Mouse (Mus musculus) cerebellum, postnatal 10 days (tissue): ENCODE data around the gene Snai1.

Source experiments
- DNase-seq, 2 experiments: peaks; one replicate each; pipeline ENCODE4 v3.0.0; 2021; ENCODE audit warnings: mixed read lengths in 2 of 2

Snai1 gene

GRCm38 (mm10) chr2:167551342-167551920, 13.4 kb downstream of the Snai1 start:
- no peak for DNase-seq

GRCm38 (mm10) chr2:167552292-167552691, 14.3 kb downstream of the Snai1 start:
- no peak for DNase-seq

GRCm38 (mm10) chr2:167552927-167553402, 15.0 kb downstream of the Snai1 start:
- DNase-seq, result no peak

- DNase-seq, result no peak
Measured at GRCm38 (mm10) chr2:167555766-167556165, 17.8 kb downstream of the Snai1 start.

GRCm38 (mm10) chr2:167559413-167559812, 21.4 kb downstream of the Snai1 start:
- DNase-seq, result no peak

GRCm38 (mm10) chr2:167562101-167562500, 24.1 kb downstream of the Snai1 start:
- DNase-seq, result peak; percentile 81 to 85

GRCm38 (mm10) chr2:167563035-167563434, 25.0 kb downstream of the Snai1 start:
- DNase-seq, result no peak

- peak; percentile 36 to 72 for DNase-seq
Measured at GRCm38 (mm10) chr2:167563703-167564102, 25.7 kb downstream of the Snai1 start.

- peak in 1 of 2 experiments; percentile 39 for DNase-seq
Measured at GRCm38 (mm10) chr2:167564551-167565311, 26.7 kb downstream of the Snai1 start.

GRCm38 (mm10) chr2:167565312-167565656, 27.3 kb downstream of the Snai1 start:
- DNase-seq, result no peak

- peak in 1 of 2 experiments; percentile 32 for DNase-seq
Measured at GRCm38 (mm10) chr2:167565682-167566081, 27.7 kb downstream of the Snai1 start.

- DNase-seq, result no peak
Measured at GRCm38 (mm10) chr2:167568112-167568511, 30.1 kb downstream of the Snai1 start.

GRCm38 (mm10) chr2:167569934-167570651, 32.1 kb downstream of the Snai1 start:
- peak in 1 of 2 experiments; percentile 55 for DNase-seq

- DNase-seq, result no peak
Measured at GRCm38 (mm10) chr2:167570815-167571214, 32.8 kb downstream of the Snai1 start.

- DNase-seq, result no peak
Measured at GRCm38 (mm10) chr2:167571442-167572220, 33.6 kb downstream of the Snai1 start.

GRCm38 (mm10) chr2:167574814-167575213, 36.8 kb downstream of the Snai1 start:
- peak in 1 of 2 experiments; percentile 37 for DNase-seq

- DNase-seq, result no peak
Measured at GRCm38 (mm10) chr2:167575581-167575980, 37.6 kb downstream of the Snai1 start.

GRCm38 (mm10) chr2:167576121-167576620, 38.2 kb downstream of the Snai1 start:
- DNase-seq, result no peak

- no peak for DNase-seq
Measured at GRCm38 (mm10) chr2:167577186-167577785, 39.3 kb downstream of the Snai1 start.

- DNase-seq, result no peak
Measured at GRCm38 (mm10) chr2:167578521-167578920, 40.5 kb downstream of the Snai1 start.

GRCm38 (mm10) chr2:167583161-167583952, 45.4 kb downstream of the Snai1 start:
- no peak for DNase-seq
